Mouse (Mus musculus): ENCODE data around the gene Serpina3a.

- TF ChIP-seq CTCF (conservative IDR thresholded peaks at IDR 0.05; ENCODE audit: low read length) (no peak), POU5F1 (IDR thresholded peaks at IDR 0.05; ENCODE audit: borderline replicate concordance, low read length) (no peak)
These were observed 4.0 kb upstream of the Serpina3a start for GRCm38 (mm10) chr12:104108507-104108906.
